Mouse (Mus musculus) CH12.LX (cell line): ENCODE results near the gene Elovl7. TPM values are rescaled to one million over a fixed set of nuclear protein-coding genes. Genes with fewer than 3 reads are reported as not detected.

Experiments
- DNase-seq: peaks from one replicate; pipeline ENCODE4 v3.0.0-alpha.2; 2013; ENCODE audit errors: extremely low read depth
- H3K27ac ChIP-seq: 2 replicates; pipeline ENCODE4 v1.5.1; 2012; ENCODE audit warnings: low read depth, mild to moderate bottlenecking, control low read depth, moderate library complexity; ENCODE audit not compliant: insufficient read depth
- H3K27me3 ChIP-seq: replicated peaks from 2 replicates; pipeline ENCODE3; 2012; ENCODE audit warnings: inconsistent platforms
- H3K36me3 ChIP-seq, 2 experiments: replicated peaks in 1 of 2; 2 replicates each; pipeline versions ENCODE3 to v1.6.1; 2012; ENCODE audit warnings: inconsistent platforms in 1 of 2, low read length in 1 of 2, mild to moderate bottlenecking in 1 of 2, mixed read lengths in 1 of 2, moderate library complexity in 1 of 2; ENCODE audit not compliant: control insufficient read depth in 1 of 2, insufficient read depth in 1 of 2
- H3K4me1 ChIP-seq, 2 experiments: 2 replicates each; pipeline ENCODE4 v1.6.1; 2012; ENCODE audit warnings: inconsistent platforms in 1 of 2, moderate library complexity in 1 of 2; ENCODE audit not compliant: insufficient read depth in 2 of 2, control insufficient read depth in 1 of 2
- H3K4me2 ChIP-seq: 2 replicates; pipeline ENCODE4 v1.6.1; 2012; ENCODE audit warnings: low read depth, mild to moderate bottlenecking, control low read depth; ENCODE audit not compliant: poor library complexity, insufficient read depth, severe bottlenecking
- H3K4me3 ChIP-seq, 3 experiments: fragments of 150-350 bp in 1 of 3; sonication (generic) in 1 of 3; replicated peaks in 1 of 3; 2 replicates each; pipeline versions ENCODE3 to v1.5.1; 2011 to 2012; ENCODE audit warnings: low read depth in 2 of 3, low read length in 2 of 3, mild to moderate bottlenecking in 2 of 3, moderate library complexity in 2 of 3, control low read depth in 1 of 3, improper control_type of control experiment in 1 of 3, inconsistent platforms in 1 of 3, mixed read lengths in 1 of 3; ENCODE audit not compliant: poor library complexity in 1 of 3
- H3K79me2 ChIP-seq: replicated peaks from 2 replicates; pipeline ENCODE4 v1.6.1; 2012; ENCODE audit warnings: mild to moderate bottlenecking, moderate library complexity; ENCODE audit not compliant: control insufficient read depth, poor library complexity, insufficient read depth, severe bottlenecking; ENCODE audit errors: extremely low read depth
- H3K9ac ChIP-seq: 2 replicates; pipeline ENCODE4 v1.6.1; 2012; ENCODE audit warnings: low read depth, mild to moderate bottlenecking, control low read depth, moderate library complexity; ENCODE audit not compliant: insufficient read depth
- H3K9me3 ChIP-seq: replicated peaks from 2 replicates; pipeline ENCODE3; 2012; ENCODE audit warnings: low read length, inconsistent platforms, mixed read lengths
- BHLHE40 ChIP-seq: IDR thresholded peaks from 2 replicates; pipeline ENCODE4 v1.6.1; 2011; ENCODE audit warnings: mild to moderate bottlenecking, low read depth, low read length, improper control_type of control experiment
- CTCF ChIP-seq, 2 experiments: IDR thresholded peaks in 1 of 2; conservative IDR thresholded peaks in 1 of 2; 2 replicates each; pipeline ENCODE4 v1.5.1; 2011 to 2012; ENCODE audit warnings: low read depth in 2 of 2, low read length in 2 of 2, improper control_type of control experiment in 1 of 2, inconsistent platforms in 1 of 2, mild to moderate bottlenecking in 1 of 2, moderate library complexity in 1 of 2
- E2F4 ChIP-seq: IDR thresholded peaks from 2 replicates; pipeline ENCODE4 v1.6.1; 2011; ENCODE audit warnings: low read depth, low read length, improper control_type of control experiment; ENCODE audit not compliant: insufficient replicate concordance
- EP300 ChIP-seq: IDR thresholded peaks from 2 replicates; pipeline ENCODE4 v1.6.1; 2011; ENCODE audit warnings: low read length, improper control_type of control experiment
- GABPA ChIP-seq: IDR thresholded peaks from 2 replicates; pipeline ENCODE4 v1.6.1; 2012; ENCODE audit warnings: low read depth, low read length, improper control_type of control experiment, inconsistent platforms; ENCODE audit not compliant: insufficient replicate concordance
- IRF4 ChIP-seq: IDR thresholded peaks from 2 replicates; pipeline ENCODE4 v1.6.1; 2014; ENCODE audit warnings: low read depth, mild to moderate bottlenecking, inconsistent platforms, low read length, improper control_type of control experiment
- KAT2A ChIP-seq: IDR thresholded peaks from 2 replicates; pipeline ENCODE4 v1.6.1; 2012; ENCODE audit warnings: low read length, improper control_type of control experiment, inconsistent platforms; ENCODE audit not compliant: insufficient replicate concordance
- MAFK ChIP-seq: IDR thresholded peaks from 2 replicates; pipeline ENCODE4 v1.6.1; 2011; ENCODE audit warnings: low read length, improper control_type of control experiment; ENCODE audit not compliant: insufficient replicate concordance
- MAX ChIP-seq: IDR thresholded peaks from 2 replicates; pipeline ENCODE4 v1.6.1; 2011; ENCODE audit warnings: low read length, improper control_type of control experiment
- MEF2A ChIP-seq: IDR thresholded peaks from 2 replicates; pipeline ENCODE4 v1.6.1; 2014; ENCODE audit warnings: low read depth, mild to moderate bottlenecking, inconsistent platforms, low read length, improper control_type of control experiment, borderline replicate concordance
- NELFE ChIP-seq: IDR thresholded peaks from 2 replicates; pipeline ENCODE4 v1.6.1; 2011; ENCODE audit warnings: low read depth, low read length, improper control_type of control experiment
- PAX5 ChIP-seq: IDR thresholded peaks from 2 replicates; pipeline ENCODE4 v1.6.1; 2012; ENCODE audit warnings: low read length, inconsistent platforms, mixed read lengths
- RCOR1 ChIP-seq: conservative IDR thresholded peaks from 2 replicates; pipeline ENCODE4 v1.6.1; 2012; ENCODE audit warnings: low read depth, mild to moderate bottlenecking, inconsistent platforms, low read length, improper control_type of control experiment
- SIN3A ChIP-seq: IDR thresholded peaks from 2 replicates; pipeline ENCODE4 v1.6.1; 2012; ENCODE audit warnings: low read length, improper control_type of control experiment, inconsistent platforms
- SMC3 ChIP-seq: IDR thresholded peaks from 2 replicates; pipeline ENCODE4 v1.6.1; 2011; ENCODE audit warnings: low read depth, low read length, improper control_type of control experiment
- TCF12 ChIP-seq: IDR thresholded peaks from 2 replicates; pipeline ENCODE4 v1.6.1; 2014; ENCODE audit warnings: low read depth, mild to moderate bottlenecking, inconsistent platforms, low read length, improper control_type of control experiment
- UBTF ChIP-seq: IDR thresholded peaks from 2 replicates; pipeline ENCODE4 v1.6.1; 2012; ENCODE audit warnings: low read depth, mild to moderate bottlenecking, inconsistent platforms, low read length, improper control_type of control experiment, moderate library complexity
- USF1 ChIP-seq: IDR thresholded peaks from 2 replicates; pipeline ENCODE4 v1.6.1; 2014; ENCODE audit warnings: low read depth, mild to moderate bottlenecking, inconsistent platforms, low read length, improper control_type of control experiment
- USF2 ChIP-seq: conservative IDR thresholded peaks from 2 replicates; pipeline ENCODE4 v1.6.1; 2011; ENCODE audit warnings: low read depth, low read length, improper control_type of control experiment
- ZMIZ1 ChIP-seq: IDR thresholded peaks from 2 replicates; pipeline ENCODE4 v1.6.1; 2012; ENCODE audit warnings: low read depth, mild to moderate bottlenecking, inconsistent platforms, low read length, improper control_type of control experiment
- ZNF384 ChIP-seq: IDR thresholded peaks from 2 replicates; pipeline ENCODE4 v1.6.1; 2012; ENCODE audit warnings: low read depth, low read length, improper control_type of control experiment, inconsistent platforms
- dilution Hi-C: fragments of 300-500 bp; cut with MboI; formaldehyde crosslinking; loops from 2 replicates; pipeline ENCODE4 v1.14.3; 2020; ENCODE audit warnings: low sequenced_read_pairs; ENCODE audit not compliant: extremely low pct_unique_long_range_greater_than_20kb, extremely low pct_ligation_motif_present
- in situ Hi-C: fragments of 300-500 bp; cut with MboI; formaldehyde crosslinking; loops from 3 replicates; pipeline ENCODE4 v1.14.3; 2019; ENCODE audit warnings: low sequenced_read_pairs, low pct_ligation_motif_present, low pct_unique_long_range_greater_than_20kb, mixed read lengths
- polyA plus RNA-seq: library from polyadenylated mRNA; unstranded; fragments of >175 nt; gene quantifications from 2 replicates; pipeline ENCODE4 v1.2.1, GENCODE M21; 2012; ENCODE audit warnings: low read depth; ENCODE audit not compliant: insufficient read length
- total RNA-seq, 2 experiments: library from RNA; depleted of rRNA; stranded (reverse); fragments of 300-350 nt in 1 of 2; fragments of >200 nt in 1 of 2; gene quantifications; 2 replicates each; pipeline ENCODE4 v1.2.3; 2012 to 2014

The Elovl7 gene
- total and polyA plus RNA-seq, 3 experiments = 5.3 to 11.9 (median 8.3) TPM

- Histone ChIP-seq H3K36me3 (peaks cover 0 to 6% of the 10 kb centered on the region in 2 experiments), H3K9me3 (no peaks in the 10 kb centered on the region), H3K9ac (no peak overlapping the region), H3K4me2 (no peak overlapping the region), H3K27me3 (no peaks in the 10 kb centered on the region), H3K4me3 (no peak overlapping the region), H3K79me2 (no peaks in the 10 kb centered on the region), H3K27ac (no peak overlapping the region), H3K4me1 (peaks cover 0 to 10% of the 10 kb centered on the region in 2 experiments; a peak in 2 of 4 replicates)
- in situ Hi-C loops = no loop called here
- no peak for DNase-seq
- no peak for TF ChIP-seq EP300
- TF ChIP-seq USF2 = no peak
- TF ChIP-seq ZMIZ1 = no peak
- no peak for TF ChIP-seq GABPA
- TF ChIP-seq TCF12 = no peak
- TF ChIP-seq USF1 = no peak
- TF ChIP-seq ZNF384 = no peak
- no peak for TF ChIP-seq MEF2A
- TF ChIP-seq NELFE = no peak
- TF ChIP-seq MAX = no peak
- no peak for TF ChIP-seq E2F4
- TF ChIP-seq MAFK = no peak
- no peak for TF ChIP-seq SIN3A
- no peak for TF ChIP-seq CTCF (conservative IDR thresholded peaks at IDR 0.05 in 1 of 2, IDR thresholded peaks at IDR 0.05 in 1 of 2; ENCODE audit: low read depth in 2 of 2, low read length in 2 of 2)
- no peak for TF ChIP-seq SMC3
- TF ChIP-seq UBTF = no peak
- no peak for TF ChIP-seq RCOR1
- dilution Hi-C loops = no loop called here
Observed at GRCm38 (mm10) chr13:108240012-108240411, 25.8 kb downstream of the Elovl7 start.

GRCm38 (mm10) chr13:108241715-108242114, 27.5 kb downstream of the Elovl7 start:
- H3K4me1 ChIP-seq = peaks cover 0 to 16% of the 10 kb centered on the region in 2 experiments; a peak in 2 of 4 replicates
- no peak overlapping the region for H3K9ac ChIP-seq
- no peak for TF ChIP-seq PAX5
- TF ChIP-seq RCOR1 = no peak
- no peak for TF ChIP-seq KAT2A
- TF ChIP-seq BHLHE40 = no peak
- TF ChIP-seq UBTF = no peak
- TF ChIP-seq IRF4 = no peak
- no peaks in the 10 kb centered on the region for H3K79me2 ChIP-seq
- dilution Hi-C loops = no loop called here
- H3K4me2 ChIP-seq = no peak overlapping the region
- in situ Hi-C loops = no loop called here
- no peaks in the 10 kb centered on the region for H3K27me3 ChIP-seq
- no peak overlapping the region for H3K4me3 ChIP-seq
- H3K9me3 ChIP-seq = no peaks in the 10 kb centered on the region
- H3K36me3 ChIP-seq = peaks cover 0 to 6% of the 10 kb centered on the region in 2 experiments
- DNase-seq = no peak
- H3K27ac ChIP-seq = no peak overlapping the region
